Mouse (Mus musculus): ENCODE data around the gene Arl4d.

The Arl4d gene

DNA sequence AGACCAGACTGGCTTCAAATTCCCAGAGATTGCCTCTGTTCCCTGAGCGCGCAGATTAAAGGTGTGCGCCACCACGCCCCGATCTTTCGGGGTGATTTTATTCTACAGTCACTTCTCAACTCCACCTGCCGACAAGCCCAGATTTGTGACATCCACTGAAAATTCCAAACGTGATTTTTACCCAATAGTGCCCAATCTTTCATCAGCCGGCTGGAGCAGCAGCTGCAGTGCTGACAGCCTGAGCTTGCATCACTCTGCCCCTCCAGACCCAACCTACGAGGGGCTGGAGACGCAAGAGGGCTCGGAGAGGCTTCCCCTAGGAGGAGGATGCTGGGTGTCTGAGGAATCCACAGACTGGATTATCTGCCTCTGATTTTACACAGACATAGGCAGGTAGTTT lies 12.3 kb downstream of the Arl4d start:
- peak; percentile 32 for DNase-seq (ENCODE audit: low spot score)

- DNase-seq (ENCODE audit: low spot score), result no peak
Observed at GRCm38 (mm10) chr11:101678770-101679169, 13.4 kb downstream of the Arl4d start.

GRCm38 (mm10) chr11:101679907-101680306 lies 14.6 kb downstream of the Arl4d start:
- DNase-seq (ENCODE audit: low spot score), result no peak

DNA sequence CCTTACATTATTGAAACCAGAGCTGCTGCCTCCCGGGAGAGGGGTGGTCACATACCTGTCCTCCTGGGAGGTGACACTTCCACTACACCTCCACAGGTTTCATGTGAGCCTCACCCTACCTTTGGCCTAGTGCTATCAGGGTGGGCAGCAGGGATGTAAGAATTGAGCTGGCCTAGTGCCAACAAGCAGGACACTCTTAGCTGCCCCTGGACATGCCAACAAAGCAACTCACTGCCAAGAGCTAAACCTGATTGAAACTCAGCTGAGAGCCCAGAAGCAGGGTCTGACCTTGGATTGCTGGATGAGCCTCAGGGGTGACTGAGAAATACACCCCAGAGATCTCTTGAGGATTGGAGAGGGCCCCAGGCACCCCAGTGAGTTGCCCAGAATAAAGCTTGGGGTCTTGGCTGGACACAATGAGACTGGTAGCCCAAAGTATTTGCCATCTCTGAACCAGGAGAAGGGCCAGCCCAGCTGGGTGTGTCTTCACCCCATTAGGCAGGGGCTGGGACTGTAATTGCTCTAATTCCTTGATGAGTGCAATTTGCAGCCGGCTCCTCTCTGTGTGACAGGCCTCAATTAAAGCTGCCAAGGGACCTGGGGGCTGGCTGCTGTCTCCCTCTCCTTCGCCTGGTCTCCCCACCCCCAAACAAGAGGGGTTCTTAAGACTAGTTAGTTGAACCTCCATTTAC lies 15.4 kb downstream of the Arl4d start:
- peak; percentile 36 for DNase-seq (ENCODE audit: low spot score)

GRCm38 (mm10) chr11:101681968-101682367 lies 16.6 kb downstream of the Arl4d start:
- DNase-seq (ENCODE audit: low spot score), result no peak

DNA sequence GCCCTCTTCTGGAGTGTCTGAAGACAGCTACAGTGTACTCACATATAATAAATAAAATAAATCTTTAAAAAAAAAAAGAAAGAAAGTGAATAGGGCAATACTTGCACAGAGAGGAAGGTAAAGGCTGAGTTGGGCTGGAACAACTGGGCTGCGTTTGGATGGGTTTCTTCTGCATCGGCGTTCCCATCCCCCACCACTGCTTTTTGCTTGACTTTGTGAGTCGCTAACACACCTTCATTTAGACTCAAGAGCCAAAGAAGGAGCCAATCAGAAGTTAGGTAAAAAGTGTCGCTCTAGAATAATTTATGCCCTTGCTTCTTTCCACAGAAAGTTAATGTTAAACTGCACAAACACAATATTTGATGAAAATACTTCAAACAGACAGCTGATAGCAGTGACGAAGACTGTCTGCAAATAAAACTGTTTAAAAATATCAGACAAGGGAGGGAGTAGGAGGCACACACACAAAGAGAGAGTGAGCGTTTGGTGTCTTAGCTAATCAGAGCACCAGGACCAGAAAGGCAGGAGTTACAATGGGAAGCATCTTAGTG lies 17.1 kb downstream of the Arl4d start:
- DNase-seq (ENCODE audit: low spot score), result no peak

DNA sequence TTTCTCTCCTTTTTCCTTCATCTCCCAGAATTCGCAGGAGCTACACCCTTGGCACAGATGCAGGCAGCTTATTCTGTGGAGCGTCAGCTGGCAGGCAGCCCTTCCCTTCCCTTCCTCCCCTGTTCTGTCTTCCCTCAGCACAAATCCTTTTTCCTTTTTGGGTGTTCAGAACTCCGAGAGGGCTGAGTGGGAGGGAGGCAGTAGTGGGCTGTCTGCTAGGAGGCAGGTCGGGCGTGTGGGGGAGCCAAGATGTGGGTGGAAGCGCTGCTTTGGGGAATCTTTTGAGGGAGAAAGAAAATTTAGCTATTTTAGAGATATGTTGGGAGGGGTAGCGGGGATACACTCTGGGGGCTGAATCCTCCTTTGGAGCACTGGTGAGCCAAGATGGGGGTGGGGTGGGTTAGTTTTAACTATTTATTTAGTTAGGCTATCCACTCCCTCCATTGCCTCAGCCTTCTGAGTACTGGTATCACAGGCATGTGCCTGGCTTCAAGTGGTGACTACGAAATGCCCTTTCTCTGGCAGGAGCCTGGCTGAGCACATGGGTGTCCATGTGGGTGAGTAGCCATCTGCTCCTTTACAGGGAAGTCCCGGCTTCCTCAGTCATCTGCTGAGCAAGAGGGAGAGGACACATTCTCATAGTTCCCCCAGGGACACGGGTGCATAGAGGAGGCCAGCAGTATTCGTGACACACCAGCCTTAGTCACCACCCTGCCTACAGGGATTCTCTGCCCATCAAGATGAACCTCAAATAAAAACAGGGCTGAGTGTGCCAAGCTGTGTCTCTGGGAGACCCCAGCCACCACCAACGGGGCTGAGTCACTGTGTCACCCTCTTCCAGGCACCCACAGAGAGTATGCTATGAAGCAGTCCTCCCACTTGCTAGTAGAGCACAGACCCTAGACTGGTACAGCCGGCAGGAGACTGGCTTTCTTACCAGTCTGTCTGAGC lies 22.3 kb downstream of the Arl4d start:
- peak; percentile 75 for DNase-seq (ENCODE audit: low spot score)

DNA sequence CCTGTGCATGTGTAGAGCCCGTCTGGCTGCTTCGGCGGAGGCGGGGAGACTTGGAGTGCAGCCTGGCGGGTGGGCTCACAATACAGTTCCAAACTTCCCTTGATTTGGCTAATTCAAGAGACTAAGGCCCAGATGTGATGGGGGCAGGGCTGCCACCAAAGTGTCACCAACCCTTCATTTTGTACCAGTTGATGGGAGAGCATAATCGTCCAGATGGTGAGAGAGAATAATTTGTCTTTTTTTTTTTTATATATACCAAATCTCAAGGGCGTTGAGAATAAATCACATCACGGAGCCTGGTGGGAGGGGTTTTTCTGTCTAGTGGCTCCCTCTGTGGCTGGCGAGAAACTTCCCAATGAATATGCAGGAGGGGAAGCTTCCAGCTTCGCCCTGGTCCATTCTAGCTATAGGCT lies 24.4 kb downstream of the Arl4d start:
- DNase-seq (ENCODE audit: low spot score), result no peak

DNA sequence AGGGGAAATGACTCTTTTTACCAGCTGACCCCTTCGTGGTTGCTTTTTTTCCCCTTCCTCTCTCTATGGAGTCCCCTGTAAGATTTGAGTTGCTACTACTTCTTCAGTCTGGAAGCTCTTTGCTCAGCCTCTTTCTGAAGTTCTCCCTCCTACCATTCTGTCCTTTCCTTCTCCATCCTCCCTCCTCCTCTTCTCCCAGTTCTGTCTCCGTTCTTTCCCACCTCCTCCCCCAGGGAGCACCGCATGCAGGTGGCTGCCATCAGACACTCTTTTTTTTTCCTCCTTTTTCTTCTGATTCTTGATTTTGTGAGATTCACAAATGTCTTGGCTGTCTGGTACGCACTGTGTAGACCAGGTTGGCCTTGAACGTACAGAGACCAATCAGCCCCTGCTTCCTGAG lies 25.0 kb downstream of the Arl4d start:
- no peak for DNase-seq (ENCODE audit: low spot score)

GRCm38 (mm10) chr11:101695906-101696661 lies 30.7 kb downstream of the Arl4d start:
- DNase-seq (ENCODE audit: low spot score), result no peak

DNA sequence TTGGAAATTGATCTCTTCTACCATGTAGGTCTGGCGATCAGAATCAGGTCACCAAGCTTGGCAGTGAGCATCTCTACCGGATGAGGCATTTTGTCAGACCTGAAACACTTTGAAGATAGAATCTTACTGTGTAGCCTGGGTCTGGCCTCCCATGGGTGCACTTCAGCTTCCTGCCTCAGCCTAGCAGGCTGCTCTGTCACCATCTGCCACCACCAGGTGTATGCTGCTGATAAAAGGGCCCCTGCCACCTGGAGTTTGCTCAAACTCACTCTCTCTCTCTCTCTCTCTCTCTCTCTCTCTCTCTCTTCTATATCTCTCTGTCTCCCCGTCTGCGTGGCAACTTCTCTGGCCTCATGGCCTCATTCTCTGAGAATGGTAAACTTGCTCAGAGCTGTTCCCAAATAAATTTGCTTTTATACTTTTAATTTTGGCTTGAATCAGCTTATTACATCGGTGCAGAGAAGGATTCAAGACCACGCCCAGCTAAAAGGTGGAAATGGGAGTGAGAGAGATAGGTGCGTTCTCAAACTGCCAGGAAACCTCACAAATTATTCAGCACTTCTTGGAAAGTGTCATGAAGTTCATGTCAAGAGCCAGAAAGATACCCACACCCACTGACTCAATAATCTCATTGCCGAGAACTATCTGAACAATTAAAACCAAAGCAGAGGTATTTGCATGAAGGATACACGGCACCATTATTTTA lies 32.0 kb downstream of the Arl4d start:
- DNase-seq (ENCODE audit: low spot score), result no peak

GRCm38 (mm10) chr11:101698114-101698513 lies 32.8 kb downstream of the Arl4d start:
- no peak for DNase-seq (ENCODE audit: low spot score)

DNA sequence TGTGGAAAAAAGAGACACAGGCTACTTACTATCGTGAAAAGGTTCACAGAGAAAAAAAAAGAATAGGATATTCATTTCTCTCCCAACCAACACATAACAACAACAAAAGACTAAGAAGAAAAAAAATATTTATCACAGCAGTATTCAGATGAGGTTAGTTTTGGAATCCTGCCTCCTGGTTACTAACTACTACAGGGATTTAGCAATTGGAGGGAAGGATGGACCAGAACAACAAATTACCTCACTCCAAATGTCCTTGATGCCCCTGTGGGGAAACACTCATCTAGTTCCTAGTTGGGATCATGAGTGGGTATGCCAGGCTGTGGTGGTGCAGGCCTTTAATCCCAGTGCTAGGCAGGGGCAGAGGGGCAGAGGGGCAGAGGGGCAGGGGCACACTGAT lies 34.2 kb downstream of the Arl4d start:
- no peak for DNase-seq (ENCODE audit: low spot score)

GRCm38 (mm10) chr11:101699991-101700390 lies 34.6 kb downstream of the Arl4d start:
- DNase-seq (ENCODE audit: low spot score), result no peak

- peak; percentile 56 for DNase-seq (ENCODE audit: low spot score)
Observed at GRCm38 (mm10) chr11:101700446-101700845, 35.1 kb downstream of the Arl4d start.

- no peak for DNase-seq (ENCODE audit: low spot score)
Observed at GRCm38 (mm10) chr11:101704081-101704480, 38.7 kb downstream of the Arl4d start.

DNA sequence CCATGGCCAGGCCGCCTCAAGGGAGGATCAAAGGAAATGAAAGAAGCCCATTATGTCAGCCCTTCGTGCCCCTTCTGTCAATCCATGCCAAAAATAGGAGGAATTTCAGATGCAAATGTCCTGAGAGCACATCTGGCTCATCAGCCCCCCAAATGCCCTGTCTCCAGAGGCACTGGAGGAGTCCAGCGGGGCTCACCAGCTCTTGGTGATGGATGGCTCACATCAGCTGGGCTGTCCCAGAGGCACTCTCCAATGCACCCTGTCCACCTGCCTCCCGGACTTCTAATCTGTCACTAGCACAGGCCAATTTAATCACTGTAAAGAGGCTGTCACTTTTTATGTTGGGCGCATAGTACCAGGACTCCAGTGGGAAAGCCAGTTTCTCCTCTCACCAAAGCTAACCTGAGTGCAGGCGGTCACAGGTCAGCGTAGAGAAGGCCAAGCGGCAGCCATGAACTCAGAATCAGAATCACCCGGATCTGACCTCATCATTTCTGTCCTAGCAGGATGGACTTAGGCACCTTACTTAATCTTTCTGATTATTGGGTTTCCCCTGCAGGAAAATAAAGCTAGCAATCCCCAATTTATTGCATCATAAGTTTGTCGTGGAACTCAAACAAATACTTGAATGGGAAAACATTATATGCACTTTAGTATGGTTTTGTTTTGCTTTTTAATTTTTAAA lies 41.6 kb downstream of the Arl4d start:
- no peak for DNase-seq (ENCODE audit: low spot score)

DNA sequence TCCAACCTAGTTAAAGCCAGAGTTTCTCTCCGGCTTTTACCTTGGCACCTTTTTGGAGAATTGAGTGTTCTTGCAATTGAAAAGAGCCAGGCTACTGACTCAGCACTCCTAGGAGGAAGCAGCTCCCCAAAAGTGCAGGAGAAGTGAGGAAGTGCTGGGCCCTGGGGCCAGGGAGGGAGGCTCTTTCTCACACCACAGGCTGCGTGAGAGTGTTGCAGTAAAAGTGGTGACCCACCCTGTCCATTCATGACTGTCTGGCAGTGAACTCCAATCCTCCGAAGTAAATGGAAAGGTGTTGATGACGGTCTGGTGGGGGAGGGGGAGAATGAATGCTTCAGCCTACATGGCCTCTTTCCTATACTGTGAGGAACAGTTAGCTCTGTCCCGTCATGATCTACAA lies 43.1 kb downstream of the Arl4d start:
- no peak for DNase-seq (ENCODE audit: low spot score)

DNA sequence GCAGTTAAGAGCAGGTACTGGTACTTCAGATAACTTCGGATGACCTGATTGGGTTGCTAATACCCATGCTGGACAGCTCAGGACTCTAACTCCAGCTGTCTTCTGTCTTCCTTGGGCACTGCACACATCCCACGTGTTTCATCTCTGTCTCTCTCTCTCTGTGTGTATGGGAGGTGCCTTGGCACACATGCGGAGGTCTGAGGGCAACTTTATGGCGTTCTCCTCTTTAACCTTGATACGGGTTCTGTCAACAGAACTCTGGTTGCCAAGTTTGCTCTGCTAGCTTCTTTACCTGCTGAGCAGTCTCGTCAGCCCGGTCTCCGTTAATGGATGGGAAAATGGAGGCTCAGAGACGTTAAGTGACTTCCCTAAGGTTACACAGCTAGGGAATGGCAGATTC lies 47.5 kb downstream of the Arl4d start:
- no peak for DNase-seq (ENCODE audit: low spot score)

DNA sequence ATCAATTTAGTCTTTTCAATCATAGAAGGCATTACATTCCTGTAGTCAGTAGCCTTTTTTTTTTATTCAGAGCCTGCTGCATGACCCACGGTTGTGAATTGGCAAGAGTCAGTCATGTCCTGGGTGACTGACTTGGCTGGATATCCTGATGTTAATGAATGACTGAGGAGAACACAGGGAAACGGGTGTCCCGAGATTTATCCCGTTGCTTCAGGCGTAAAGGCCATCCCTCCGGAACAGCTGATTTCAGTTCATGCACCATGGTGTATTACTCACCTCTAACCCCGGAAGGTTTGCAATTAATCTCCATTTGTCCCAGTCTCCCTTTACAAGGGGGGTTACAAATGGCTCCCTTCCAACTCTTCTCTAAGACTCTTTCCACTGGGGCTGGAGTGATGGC lies 48.7 kb downstream of the Arl4d start:
- DNase-seq (ENCODE audit: low spot score), result peak; percentile 38
